Mouse (Mus musculus): Measurements from ENCODE around the gene Rptor. TPM values are rescaled to one million over a fixed set of nuclear protein-coding genes. Genes with fewer than 3 reads are reported as not detected.

Rptor gene
- total and polyA plus RNA-seq, 2 experiments = 11.2 to 18.4 TPM

DNA sequence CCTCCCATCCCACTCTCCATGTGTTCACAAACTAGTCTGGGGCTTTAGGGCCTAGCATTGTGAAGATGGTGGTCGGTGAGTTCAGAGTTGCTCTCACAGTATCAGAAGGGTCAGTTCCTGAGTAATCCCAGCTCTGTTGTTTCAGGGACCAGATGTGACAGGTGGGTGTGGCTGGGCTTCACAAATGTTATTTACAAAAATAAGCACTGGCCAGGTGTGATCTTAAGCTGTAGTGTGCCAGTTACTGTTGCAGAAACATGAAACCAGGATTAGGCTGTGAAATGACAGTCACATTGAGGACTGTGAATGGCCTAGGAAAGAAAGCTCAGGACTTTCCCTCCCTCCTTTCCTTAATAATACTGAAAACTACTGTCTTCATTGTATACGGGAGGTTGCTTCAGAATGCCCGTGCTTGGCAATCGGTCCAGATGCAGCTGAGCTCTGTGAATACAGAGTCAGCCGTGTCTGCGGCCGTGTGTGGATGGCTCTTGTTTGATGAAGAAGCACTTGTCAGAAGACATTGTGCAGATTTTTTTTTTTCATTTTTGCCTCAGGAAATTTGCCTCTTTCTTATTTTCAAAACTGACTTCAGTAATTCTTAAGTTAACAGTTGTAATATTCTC is 156.1 kb downstream of the Rptor start:
- H3K4me3 ChIP-seq (ENCODE audit: insufficient read depth, low read depth, low read length) = no peak overlapping the region
- no peak overlapping the region for H3K9ac ChIP-seq (ENCODE audit: low read depth, low read length)
- DNase-seq (ENCODE audit: extremely low read depth, low read depth, low spot score) = no peak
- H3K4me1 ChIP-seq (ENCODE audit: control insufficient read depth, insufficient read depth, low read length) = peaks cover 2% of the 10 kb centered on the region; the same call in 1 of the 2 replicates
- no peaks in the 10 kb centered on the region for H3K79me2 ChIP-seq (ENCODE audit: control insufficient read depth, insufficient read depth, low read length)
- H3K36me3 ChIP-seq (ENCODE audit: control insufficient read depth, insufficient read depth, low read length) = no peaks in the 10 kb centered on the region
- no peak overlapping the region for H3K27ac ChIP-seq (replicated peaks; ENCODE audit: insufficient read depth, low read depth, low read length)
- WGBS = 98% methylated on average over 7 of the region's 7 CpGs
- H3K27me3 ChIP-seq (ENCODE audit: control insufficient read depth, insufficient read depth, low read length) = no peaks in the 10 kb centered on the region
- TF ChIP-seq POLR2A (IDR thresholded peaks at IDR 0.05; ENCODE audit: extremely low read depth, insufficient read depth, low read length) = no peak
- TF ChIP-seq CTCF (IDR thresholded peaks at IDR 0.05; ENCODE audit: low read depth, low read length) = no peak

DNA sequence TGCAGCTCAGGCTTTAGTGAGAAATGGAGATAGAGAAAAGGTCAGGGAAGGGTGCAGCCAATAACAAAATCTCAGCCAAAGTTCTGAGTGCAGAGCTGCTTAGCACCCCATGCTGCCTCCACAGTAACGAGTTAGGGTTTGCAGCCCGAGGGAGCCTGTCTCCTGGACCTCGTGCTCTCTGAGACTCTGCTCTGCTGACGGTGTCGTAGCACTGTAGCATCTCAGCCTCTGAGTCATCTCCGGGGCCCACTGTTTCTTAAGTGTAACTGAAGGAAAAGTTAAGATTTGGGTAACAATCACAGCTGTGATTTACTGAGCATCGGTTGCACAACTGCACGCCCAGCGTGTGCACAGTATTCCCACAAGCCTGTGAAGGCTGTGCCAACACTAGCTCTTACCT is 160.2 kb downstream of the Rptor start:
- Histone ChIP-seq H3K27me3 (ENCODE audit: control insufficient read depth, insufficient read depth, low read length) (no peaks in the 10 kb centered on the region), H3K4me1 (ENCODE audit: control insufficient read depth, insufficient read depth, low read length) (peaks cover 2% of the 10 kb centered on the region; the same call in 1 of the 2 replicates), H3K36me3 (ENCODE audit: control insufficient read depth, insufficient read depth, low read length) (no peaks in the 10 kb centered on the region), H3K9ac (ENCODE audit: low read depth, low read length) (no peak overlapping the region), H3K4me3 (ENCODE audit: insufficient read depth, low read depth, low read length) (no peak overlapping the region), H3K27ac (replicated peaks; ENCODE audit: insufficient read depth, low read depth, low read length) (no peak overlapping the region), H3K79me2 (ENCODE audit: control insufficient read depth, insufficient read depth, low read length) (no peaks in the 10 kb centered on the region)
- peak; percentile 9 for DNase-seq (ENCODE audit: extremely low read depth, low read depth, low spot score)
- WGBS = 85% methylated on average over 9 of the region's 9 CpGs
- no peak for TF ChIP-seq CTCF (IDR thresholded peaks at IDR 0.05; ENCODE audit: low read depth, low read length)
- TF ChIP-seq POLR2A (IDR thresholded peaks at IDR 0.05; ENCODE audit: extremely low read depth, insufficient read depth, low read length) = no peak

DNA sequence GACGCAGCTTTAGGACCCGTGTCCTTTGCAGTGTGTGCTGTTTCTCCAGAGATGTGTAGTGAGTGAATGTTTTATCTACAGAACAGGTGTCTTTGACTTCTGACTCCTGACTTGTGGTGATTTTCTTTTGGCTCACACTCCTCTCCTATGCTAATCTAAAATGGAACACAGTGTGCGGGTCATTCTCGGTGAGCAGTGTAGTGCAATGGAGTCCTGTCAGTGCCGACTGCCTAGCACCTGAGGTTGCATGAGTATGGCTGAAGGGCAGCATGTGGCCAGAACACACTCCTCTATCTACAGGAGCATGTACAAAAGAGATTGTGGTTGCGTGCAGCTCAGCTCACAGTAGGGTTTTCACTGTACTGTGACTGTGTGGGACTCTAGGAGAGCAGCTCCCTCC is 163.3 kb downstream of the Rptor start:
- peaks cover under 1% of the 10 kb centered on the region; the same call in 1 of the 2 replicates for H3K36me3 ChIP-seq (ENCODE audit: control insufficient read depth, insufficient read depth, low read length)
- H3K4me3 ChIP-seq (ENCODE audit: insufficient read depth, low read depth, low read length) = no peak overlapping the region
- H3K4me1 ChIP-seq (ENCODE audit: control insufficient read depth, insufficient read depth, low read length) = peaks cover 2% of the 10 kb centered on the region; the same call in 1 of the 2 replicates
- H3K27ac ChIP-seq (replicated peaks; ENCODE audit: insufficient read depth, low read depth, low read length) = no peak overlapping the region
- TF ChIP-seq POLR2A (IDR thresholded peaks at IDR 0.05; ENCODE audit: extremely low read depth, insufficient read depth, low read length) (no peak), CTCF (IDR thresholded peaks at IDR 0.05; ENCODE audit: low read depth, low read length) (no peak)
- DNase-seq (ENCODE audit: extremely low read depth, low read depth, low spot score) = no peak
- no peaks in the 10 kb centered on the region for H3K27me3 ChIP-seq (ENCODE audit: control insufficient read depth, insufficient read depth, low read length)
- WGBS = 97% methylated on average over 6 of the region's 6 CpGs
- H3K9ac ChIP-seq (ENCODE audit: low read depth, low read length) = no peak overlapping the region
- H3K79me2 ChIP-seq (ENCODE audit: control insufficient read depth, insufficient read depth, low read length) = no peaks in the 10 kb centered on the region

DNA sequence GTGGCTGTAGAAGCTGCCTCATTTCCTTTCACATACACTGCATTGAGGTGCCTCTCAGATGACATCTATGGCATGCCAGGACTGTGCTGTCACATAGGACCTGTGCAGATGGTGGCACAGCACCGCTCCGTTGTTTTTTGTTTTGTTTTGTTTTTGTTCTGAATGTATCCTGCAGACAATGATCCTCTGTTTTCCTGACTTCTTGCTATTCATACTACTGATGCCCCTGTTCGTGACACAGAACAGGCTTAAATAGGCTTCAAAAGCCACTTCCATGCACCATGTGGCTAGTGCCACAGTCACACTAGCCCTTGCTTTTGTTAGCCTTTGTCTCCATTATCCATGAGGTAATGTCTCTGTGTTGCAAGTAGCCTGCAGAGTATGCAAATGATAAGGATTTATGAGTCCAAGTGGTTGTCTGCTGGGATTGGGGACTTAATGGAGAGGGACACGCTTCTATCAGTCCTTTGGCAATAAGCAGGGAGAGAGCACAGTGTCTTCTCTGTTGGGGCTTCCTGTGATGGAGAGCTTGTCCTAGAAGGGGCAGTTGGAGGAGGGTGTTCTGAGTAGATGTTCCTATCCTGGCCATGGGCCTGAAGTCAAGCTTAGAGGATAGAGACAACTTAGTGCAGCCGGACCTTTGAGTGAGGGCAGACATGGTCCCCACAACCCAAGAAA is 164.2 kb downstream of the Rptor start:
- Histone ChIP-seq H3K36me3 (ENCODE audit: control insufficient read depth, insufficient read depth, low read length) (peaks cover 2% of the 10 kb centered on the region; the same call in 1 of the 2 replicates), H3K27ac (replicated peaks; ENCODE audit: insufficient read depth, low read depth, low read length) (no peak overlapping the region), H3K4me3 (ENCODE audit: insufficient read depth, low read depth, low read length) (no peak overlapping the region), H3K9ac (ENCODE audit: low read depth, low read length) (no peak overlapping the region), H3K4me1 (ENCODE audit: control insufficient read depth, insufficient read depth, low read length) (no peaks in the 10 kb centered on the region), H3K79me2 (ENCODE audit: control insufficient read depth, insufficient read depth, low read length) (no peaks in the 10 kb centered on the region), H3K27me3 (ENCODE audit: control insufficient read depth, insufficient read depth, low read length) (no peaks in the 10 kb centered on the region)
- no peak for DNase-seq (ENCODE audit: extremely low read depth, low read depth, low spot score)
- 97% methylated on average over 5 of the region's 5 CpGs for WGBS
- TF ChIP-seq POLR2A (IDR thresholded peaks at IDR 0.05; ENCODE audit: extremely low read depth, insufficient read depth, low read length) = no peak
- no peak for TF ChIP-seq CTCF (IDR thresholded peaks at IDR 0.05; ENCODE audit: low read depth, low read length)

DNA sequence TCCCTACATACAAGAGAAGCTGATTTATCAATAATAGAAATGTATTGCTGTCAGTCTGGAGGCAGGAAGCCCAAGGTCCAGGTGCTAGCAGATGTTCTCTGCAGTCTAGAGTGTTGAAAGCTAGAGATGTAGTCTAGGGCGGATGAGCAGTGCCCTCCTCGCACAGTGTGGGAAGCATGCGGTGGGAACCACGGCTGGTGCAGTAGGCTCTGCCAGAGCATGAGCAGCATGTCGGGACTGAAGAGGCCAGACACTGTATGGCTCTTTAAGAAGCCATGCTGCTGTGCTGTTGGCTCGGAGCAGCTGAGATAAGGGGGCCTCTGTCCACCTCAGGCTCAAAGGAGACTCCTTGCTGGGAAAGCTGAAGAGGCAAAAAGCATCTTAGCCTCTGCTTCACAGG is 164.8 kb downstream of the Rptor start:
- Histone ChIP-seq H3K27me3 (ENCODE audit: control insufficient read depth, insufficient read depth, low read length) (no peaks in the 10 kb centered on the region), H3K27ac (replicated peaks; ENCODE audit: insufficient read depth, low read depth, low read length) (no peak overlapping the region), H3K4me1 (ENCODE audit: control insufficient read depth, insufficient read depth, low read length) (no peaks in the 10 kb centered on the region), H3K36me3 (ENCODE audit: control insufficient read depth, insufficient read depth, low read length) (peaks cover 2% of the 10 kb centered on the region; the same call in 1 of the 2 replicates), H3K9ac (ENCODE audit: low read depth, low read length) (no peak overlapping the region), H3K4me3 (ENCODE audit: insufficient read depth, low read depth, low read length) (no peak overlapping the region), H3K79me2 (ENCODE audit: control insufficient read depth, insufficient read depth, low read length) (no peaks in the 10 kb centered on the region)
- 87% methylated on average over 6 of the region's 6 CpGs for WGBS
- no peak for DNase-seq (ENCODE audit: extremely low read depth, low read depth, low spot score)
- no peak for TF ChIP-seq POLR2A (IDR thresholded peaks at IDR 0.05; ENCODE audit: extremely low read depth, insufficient read depth, low read length)
- TF ChIP-seq CTCF (IDR thresholded peaks at IDR 0.05; ENCODE audit: low read depth, low read length) = no peak

DNA sequence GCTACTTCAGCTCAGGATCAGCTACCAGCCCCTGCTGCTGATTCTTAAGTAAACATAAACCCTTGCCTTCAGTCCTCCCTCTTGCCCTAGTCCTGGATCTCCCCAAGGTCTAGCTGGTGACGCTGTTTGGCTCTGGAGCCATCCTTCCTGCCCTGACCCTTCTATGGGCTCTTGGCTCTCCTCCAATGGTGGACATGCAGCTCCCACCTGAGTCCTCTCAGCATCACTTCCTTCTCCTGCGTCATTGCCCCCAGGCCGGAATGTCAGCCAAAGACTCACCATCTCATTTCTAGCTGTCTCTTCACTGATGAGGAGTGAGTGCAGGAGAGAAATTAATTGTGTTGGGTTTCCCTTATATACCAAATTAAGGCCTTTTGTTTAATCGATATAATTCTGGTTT is 165.8 kb downstream of the Rptor start:
- H3K9ac ChIP-seq (ENCODE audit: low read depth, low read length) = no peak overlapping the region
- H3K27ac ChIP-seq (replicated peaks; ENCODE audit: insufficient read depth, low read depth, low read length) = no peak overlapping the region
- H3K36me3 ChIP-seq (ENCODE audit: control insufficient read depth, insufficient read depth, low read length) = peaks cover 2% of the 10 kb centered on the region; the same call in 1 of the 2 replicates
- no peaks in the 10 kb centered on the region for H3K4me1 ChIP-seq (ENCODE audit: control insufficient read depth, insufficient read depth, low read length)
- H3K27me3 ChIP-seq (ENCODE audit: control insufficient read depth, insufficient read depth, low read length) = no peaks in the 10 kb centered on the region
- no peaks in the 10 kb centered on the region for H3K79me2 ChIP-seq (ENCODE audit: control insufficient read depth, insufficient read depth, low read length)
- WGBS = 92% methylated on average over 4 of the region's 4 CpGs
- no peak for DNase-seq (ENCODE audit: extremely low read depth, low read depth, low spot score)
- no peak for TF ChIP-seq POLR2A (IDR thresholded peaks at IDR 0.05; ENCODE audit: extremely low read depth, insufficient read depth, low read length)
- no peak for TF ChIP-seq CTCF (IDR thresholded peaks at IDR 0.05; ENCODE audit: low read depth, low read length)
- no peak overlapping the region for H3K4me3 ChIP-seq (ENCODE audit: insufficient read depth, low read depth, low read length)

Measured in liver, adult 2 months (tissue).